Mouse (Mus musculus): Measurements from ENCODE around the gene Nprl3. TPM values are rescaled to one million over a fixed set of nuclear protein-coding genes. Genes with fewer than 3 reads are reported as not detected.
A peak's percentile ranks its signal among the peaks of the same experiment; 100 is the strongest.
"Not testable (repeated sequence)": the region's sequence is repeated elsewhere in the genome, so short reads cannot be mapped to it uniquely, and the experiment has no call there.

The Nprl3 gene
- polyA plus RNA-seq, 1 experiment, result 32.7 TPM

- under 1% methylated on average over 52 of the region's 52 CpGs for WGBS
- DNase-seq (ENCODE audit: low read depth, low spot score), result peak; percentile 98
Measured at GRCm38 (mm10) chr11:32205058-32205873, 62.2 kb downstream of the Nprl3 start, which contains the start of gene Snrnp25. TSS of gene Snrnp25 (plus strand) at chr11:32205415.

- DNase-seq (ENCODE audit: low read depth, low spot score), result no peak
- WGBS, result 69% methylated on average over 11 of the region's 11 CpGs
Measured at GRCm38 (mm10) chr11:32201922-32202685, 65.4 kb downstream of the Nprl3 start.

GRCm38 (mm10) chr11:32200992-32201391 is 66.5 kb downstream of the Nprl3 start:
- DNase-seq (ENCODE audit: low read depth, low spot score), result not testable (repeated sequence)
- WGBS, result 52% methylated on average over 1 of the region's 1 CpGs

GRCm38 (mm10) chr11:32200075-32200601 is 67.4 kb downstream of the Nprl3 start, which contains the start of gene Il9r:
TSS of gene Il9r (minus strand) at chr11:32200279.
- WGBS, result 63% methylated on average over 10 of the region's 10 CpGs
- no peak for DNase-seq (ENCODE audit: low read depth, low spot score)

DNA sequence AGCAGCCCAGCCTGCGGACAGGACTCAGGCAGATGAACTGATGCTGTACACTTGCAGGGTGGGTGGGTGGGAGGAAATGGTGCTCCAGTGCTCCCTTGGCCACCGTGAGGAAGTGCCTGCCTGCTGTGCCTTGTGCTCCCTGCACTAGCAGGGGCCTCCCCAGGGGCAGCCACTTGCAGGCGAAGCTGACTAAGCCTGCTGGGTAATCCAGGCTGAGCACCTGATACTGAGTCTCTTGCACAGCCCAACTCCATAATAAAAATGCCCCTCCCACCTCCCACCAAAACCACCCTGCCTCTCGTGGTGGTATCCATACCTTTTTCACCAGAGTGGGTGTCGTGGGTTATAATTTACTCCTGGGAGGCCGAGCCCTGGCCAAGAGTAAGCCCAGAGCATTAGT is 68.3 kb downstream of the Nprl3 start:
- DNase-seq (ENCODE audit: low read depth, low spot score), result no peak
- 48% methylated on average over 6 of the region's 6 CpGs for WGBS

DNA sequence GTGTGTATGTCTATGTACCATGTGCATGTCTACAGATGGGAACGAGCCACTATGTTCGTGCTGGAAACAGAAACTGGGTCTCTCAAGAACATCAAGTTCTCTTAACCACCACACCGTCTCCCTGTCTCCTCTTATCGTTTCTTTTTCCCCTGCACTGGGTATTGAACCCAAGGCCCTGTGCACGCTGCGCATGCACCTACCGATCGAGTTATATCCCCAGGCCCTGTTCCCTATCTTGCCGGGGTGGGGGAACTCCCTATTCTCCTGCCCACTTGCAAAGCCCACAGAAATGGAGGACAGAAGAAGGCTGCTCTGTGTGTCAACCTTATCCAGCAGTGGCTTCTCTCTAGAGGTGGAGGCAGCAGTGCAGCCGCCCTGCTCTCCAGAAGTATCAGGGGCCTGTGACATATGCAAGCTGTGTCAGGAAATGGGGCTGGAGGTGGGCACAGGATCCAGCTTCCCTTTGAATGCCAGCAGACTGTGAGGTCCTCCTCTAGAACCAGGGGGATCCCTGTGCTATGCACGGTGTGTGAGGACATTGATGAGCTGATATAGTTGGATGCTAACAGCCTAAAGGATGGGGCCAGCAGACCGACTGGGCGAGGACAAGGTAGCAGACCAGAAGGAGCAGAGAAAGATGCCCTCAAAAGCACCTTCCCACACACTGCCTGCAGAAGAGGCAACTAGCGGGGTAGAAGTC is 69.1 kb downstream of the Nprl3 start:
- WGBS, result 80% methylated on average over 14 of the region's 14 CpGs
- no peak for DNase-seq (ENCODE audit: low read depth, low spot score)

DNA sequence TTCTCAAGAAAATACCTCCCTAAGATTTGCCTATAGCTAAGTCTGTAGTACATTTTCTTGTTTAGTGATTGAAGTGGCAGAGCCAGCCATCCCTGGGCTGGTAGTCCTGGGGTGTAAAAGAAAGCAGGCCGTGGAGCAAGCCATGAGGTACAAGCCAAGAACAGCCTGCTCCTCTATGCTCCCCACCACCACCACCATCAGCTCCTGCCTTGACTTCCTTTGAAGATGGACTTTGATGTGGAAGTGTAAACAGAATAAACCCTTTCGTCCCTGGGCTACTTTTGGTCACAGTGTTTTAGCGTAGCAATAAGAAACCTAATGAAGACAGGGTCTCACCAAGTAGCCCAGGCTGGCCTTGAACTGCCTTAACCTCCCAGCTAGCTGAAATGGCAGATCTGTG is 69.7 kb downstream of the Nprl3 start:
- WGBS, result 35% methylated on average over 3 of the region's 3 CpGs
- DNase-seq (ENCODE audit: low read depth, low spot score), result no peak

DNA sequence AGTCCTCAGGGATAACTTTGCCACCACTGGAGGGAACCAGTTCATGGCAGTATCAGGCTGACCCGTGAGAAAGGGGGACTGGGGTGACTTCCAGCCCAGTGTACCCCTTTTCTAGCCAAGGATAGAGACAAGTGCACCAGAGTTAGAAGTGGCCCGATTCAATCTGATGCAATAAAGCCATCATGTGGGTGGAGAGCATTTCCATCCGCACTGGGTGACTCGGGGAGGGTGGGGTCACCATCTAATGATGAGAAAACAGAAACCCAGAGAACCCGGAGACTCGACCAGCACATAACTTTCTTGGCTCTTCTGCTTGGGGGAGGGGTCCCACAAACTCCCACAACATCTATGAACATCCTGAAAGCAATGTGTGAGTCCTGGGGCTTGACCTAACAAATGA is 70.8 kb downstream of the Nprl3 start:
- DNase-seq (ENCODE audit: low read depth, low spot score), result no peak
- WGBS, result 24% methylated on average over 6 of the region's 6 CpGs

GRCm38 (mm10) chr11:32195867-32196540 is 71.5 kb downstream of the Nprl3 start:
- 50% methylated on average over 11 of the region's 11 CpGs for WGBS
- DNase-seq (ENCODE audit: low read depth, low spot score), result no peak

DNA sequence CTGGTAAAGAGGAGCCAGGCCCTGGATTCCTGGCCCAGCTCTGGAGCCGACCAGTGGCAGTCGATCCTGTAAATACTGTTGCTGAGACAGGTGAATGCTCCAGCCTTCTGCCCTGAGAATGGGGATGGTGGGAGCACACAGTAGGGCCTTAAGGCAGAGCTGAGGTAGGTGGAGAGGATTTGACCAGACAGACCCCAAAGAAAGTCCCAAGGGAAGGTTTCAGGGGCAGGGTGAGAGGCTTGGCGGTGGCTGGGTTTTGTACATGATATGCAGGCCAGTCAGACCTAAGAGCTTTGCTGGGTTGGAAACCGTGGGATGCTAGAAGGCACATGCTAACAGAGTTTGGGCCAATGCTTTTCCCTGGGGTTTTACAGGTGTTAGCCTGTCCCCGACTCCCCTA is 72.9 kb downstream of the Nprl3 start:
- no peak for DNase-seq (ENCODE audit: low read depth, low spot score)
- WGBS, result 79% methylated on average over 5 of the region's 5 CpGs

- DNase-seq (ENCODE audit: low read depth, low spot score), result no peak
- 77% methylated on average over 10 of the region's 10 CpGs for WGBS
Measured at GRCm38 (mm10) chr11:32194086-32194485, 73.4 kb downstream of the Nprl3 start.

DNA sequence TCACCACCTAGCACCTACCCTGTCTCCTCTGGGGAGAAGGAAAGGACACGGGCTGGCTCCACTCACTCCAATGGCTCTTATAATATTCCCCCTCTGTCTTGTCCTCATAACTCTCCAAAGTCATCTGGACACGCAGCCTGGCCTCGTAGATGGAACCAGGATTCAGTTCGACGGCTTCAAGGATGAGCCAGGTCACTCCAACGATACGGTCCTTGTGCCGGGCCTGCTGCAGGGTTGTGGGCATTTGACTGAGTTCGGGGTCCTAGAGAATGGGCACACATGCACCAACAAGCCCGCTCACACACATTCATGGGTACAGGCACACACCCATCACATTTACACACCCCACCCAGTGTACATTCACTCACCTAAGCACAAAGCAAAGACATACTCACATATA is 74.4 kb downstream of the Nprl3 start:
- DNase-seq (ENCODE audit: low read depth, low spot score), result no peak
- WGBS, result 84% methylated on average over 10 of the region's 10 CpGs

DNA sequence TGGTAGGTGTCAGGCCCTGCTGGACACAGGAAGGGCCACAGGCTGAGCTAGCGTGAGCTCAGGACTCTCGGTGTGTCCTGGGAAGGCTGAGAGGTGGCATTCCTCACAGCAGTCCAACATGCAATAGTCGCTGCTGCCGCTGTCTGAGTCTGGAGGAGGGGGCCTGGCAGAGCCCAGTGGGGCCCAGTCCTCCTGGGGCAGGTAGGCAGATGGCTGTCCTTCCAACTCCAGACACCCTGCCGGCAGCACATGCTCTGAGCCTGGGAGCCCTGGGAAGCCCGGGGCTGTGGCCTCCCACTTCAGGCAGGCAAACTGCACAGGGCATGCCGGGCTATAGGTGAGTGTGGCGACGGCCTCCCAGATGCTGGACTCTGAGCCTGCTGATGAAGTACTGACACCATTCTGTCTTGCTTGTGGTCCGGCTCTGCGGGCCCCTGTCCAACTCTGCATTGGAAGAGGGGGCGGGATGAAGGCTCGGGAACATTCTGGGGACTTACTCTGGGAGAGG is 76.8 kb downstream of the Nprl3 start:
- WGBS, result 78% methylated on average over 13 of the region's 13 CpGs
- DNase-seq (ENCODE audit: low read depth, low spot score), result no peak

DNA sequence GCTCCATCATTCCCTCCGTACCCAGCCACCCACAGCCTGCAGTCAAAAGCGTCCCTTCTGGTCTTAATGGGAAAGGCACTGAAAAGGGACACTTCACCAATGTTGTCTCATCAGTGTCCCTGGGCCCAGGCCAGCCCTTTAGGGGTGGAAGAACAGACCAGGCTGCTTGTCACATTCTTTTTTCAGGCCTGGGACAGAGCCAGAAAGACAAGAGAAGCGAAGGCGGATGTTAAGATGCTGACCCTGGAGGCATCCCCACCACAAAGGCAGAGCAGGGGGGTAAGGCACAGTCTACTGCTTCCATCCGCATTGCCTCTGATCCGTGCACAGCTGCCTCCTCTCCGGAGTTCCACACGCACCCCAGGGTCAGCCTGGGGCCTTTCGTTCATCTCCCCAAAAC is 77.4 kb downstream of the Nprl3 start:
- WGBS, result 87% methylated on average over 9 of the region's 9 CpGs

GRCm38 (mm10) chr11:32189434-32189833 is 78.1 kb downstream of the Nprl3 start:
- no peak for DNase-seq (ENCODE audit: low read depth, low spot score)
- WGBS, result 67% methylated on average over 5 of the region's 5 CpGs

More for the DNA sequence above, 77.4 kb downstream of the Nprl3 start:
- no peak for DNase-seq (ENCODE audit: low read depth, low spot score)

DNA sequence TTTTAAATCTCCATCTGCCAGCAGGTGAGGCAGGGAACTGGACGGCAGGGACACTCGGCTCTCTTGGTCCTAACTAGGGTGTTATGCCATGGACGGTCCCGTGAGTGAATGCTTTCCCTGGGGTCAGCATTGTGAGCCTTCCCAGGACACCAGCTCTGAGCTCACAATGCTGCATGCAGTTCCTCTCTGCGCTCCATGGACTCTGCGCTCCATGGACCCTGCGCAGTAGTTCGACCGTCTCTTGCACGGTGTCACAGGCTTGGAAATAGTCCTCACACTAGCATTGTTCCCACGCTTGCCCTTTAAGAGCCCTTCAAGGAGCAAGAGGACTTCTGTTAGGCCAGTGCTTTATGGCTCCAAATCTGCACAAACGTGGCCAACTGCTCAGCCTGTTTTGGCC is 78.6 kb downstream of the Nprl3 start:
- 75% methylated on average over 12 of the region's 12 CpGs for WGBS

GRCm38 (mm10) chr11:32187256-32187655 is 80.3 kb downstream of the Nprl3 start:
- 86% methylated on average over 4 of the region's 4 CpGs for WGBS
- DNase-seq (ENCODE audit: low read depth, low spot score), result no peak

More for the DNA sequence above, 78.6 kb downstream of the Nprl3 start:
- DNase-seq (ENCODE audit: low read depth, low spot score), result no peak

DNA sequence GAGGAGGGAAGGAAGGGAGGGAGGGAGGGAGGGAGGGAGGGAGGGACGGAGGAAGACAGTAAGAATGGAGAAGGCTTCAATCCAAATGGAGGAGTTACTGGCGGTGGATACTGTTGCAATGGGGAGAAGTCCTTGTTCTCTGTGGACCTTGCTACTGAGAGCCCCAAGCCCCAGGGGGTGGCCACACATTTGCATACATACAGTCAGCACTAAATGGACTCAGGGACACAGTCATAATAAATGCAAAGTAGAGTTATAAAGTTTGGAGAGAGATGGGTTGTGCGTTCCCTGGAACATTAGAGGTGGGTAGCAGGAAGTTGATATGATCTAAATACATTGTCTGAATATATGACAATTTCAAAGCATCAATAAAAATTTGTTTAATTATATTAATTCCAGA is 81.5 kb downstream of the Nprl3 start:
- no peak for DNase-seq (ENCODE audit: low read depth, low spot score)
- 55% methylated on average over 3 of the region's 3 CpGs for WGBS

- WGBS, result 84% methylated on average over 8 of the region's 8 CpGs
- DNase-seq (ENCODE audit: low read depth, low spot score), result no peak
Measured at GRCm38 (mm10) chr11:32184469-32184868, 83.0 kb downstream of the Nprl3 start.
